Mouse (Mus musculus): ENCODE data around the gene Obp2a.
"Not testable (repeated sequence)": the region's sequence is repeated elsewhere in the genome, so short reads cannot be mapped to it uniquely, and the experiment has no call there.

Obp2a gene

DNA sequence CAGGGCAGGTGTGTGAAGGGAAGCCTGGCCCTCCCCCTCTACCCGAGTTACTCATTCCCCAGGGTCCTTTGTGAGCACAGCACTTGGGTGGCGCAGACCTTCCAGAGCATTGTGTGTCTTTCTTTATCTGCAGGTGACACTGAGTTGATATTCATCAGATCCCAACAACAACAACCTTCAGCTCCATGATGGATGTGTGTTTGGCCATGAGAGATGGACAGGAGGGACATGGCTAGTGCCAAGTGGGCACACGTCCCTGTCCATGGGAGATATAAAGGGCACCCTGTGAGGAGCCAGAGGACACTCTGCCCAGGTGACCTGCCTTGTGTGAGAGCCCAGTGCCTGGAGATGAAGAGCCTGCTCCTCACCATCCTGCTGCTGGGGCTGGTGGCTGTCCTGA, at the start of gene Obp2a:
Gene Obp2a, plus strand, starts transcription at position 301 of the 400 bp plus-strand sequence.
- in situ Hi-C loops (cut with MboI, MseI): not testable (repeated sequence)

DNA sequence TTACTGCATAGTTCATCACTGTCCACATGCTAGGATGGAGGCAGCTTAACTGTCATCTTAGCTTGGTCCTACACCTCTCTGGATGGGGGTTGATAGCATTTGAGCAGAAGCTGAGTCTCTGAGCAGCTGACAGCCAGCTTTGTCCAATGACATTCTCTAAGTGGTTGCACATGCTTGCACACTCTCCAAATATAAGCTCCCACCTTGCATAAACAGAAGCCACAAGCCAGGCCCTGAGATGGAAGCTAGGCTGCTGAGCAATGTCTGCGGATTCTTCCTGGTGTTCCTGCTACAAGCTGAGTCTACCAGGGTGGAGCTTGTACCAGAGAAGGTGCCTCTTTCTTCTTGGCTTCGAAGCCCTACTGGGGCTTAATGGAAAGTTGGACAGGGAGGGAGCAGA, 46.9 kb upstream of the Obp2a start, which contains the start of gene Lcn8:
Gene Lcn8, plus strand, starts transcription at position 219 of the 400 bp plus-strand sequence.
- in situ Hi-C loops (cut with MboI, MseI): no loop called here

DNA sequence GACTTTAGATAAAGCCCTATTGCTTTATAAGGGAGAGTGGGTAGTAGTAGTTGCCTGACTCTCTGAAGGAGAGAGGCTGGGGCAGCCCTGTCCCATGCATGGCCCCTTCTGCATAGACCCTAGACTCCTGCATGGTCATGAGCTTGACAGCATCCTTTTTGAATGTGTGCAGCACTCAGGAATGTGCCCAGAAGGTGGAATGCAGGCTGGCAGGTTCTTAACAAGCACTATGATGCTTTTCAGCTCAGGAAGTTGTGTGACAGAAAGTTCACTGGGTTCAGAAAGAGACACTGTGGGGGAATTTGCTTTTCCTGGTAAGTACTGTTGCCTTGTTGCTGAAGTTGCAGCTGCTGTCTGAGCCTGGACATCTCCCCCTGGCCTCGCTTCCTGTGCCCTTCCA, 45.3 kb upstream of the Obp2a start:
- in situ Hi-C loops (cut with MboI, MseI): no loop called here

DNA sequence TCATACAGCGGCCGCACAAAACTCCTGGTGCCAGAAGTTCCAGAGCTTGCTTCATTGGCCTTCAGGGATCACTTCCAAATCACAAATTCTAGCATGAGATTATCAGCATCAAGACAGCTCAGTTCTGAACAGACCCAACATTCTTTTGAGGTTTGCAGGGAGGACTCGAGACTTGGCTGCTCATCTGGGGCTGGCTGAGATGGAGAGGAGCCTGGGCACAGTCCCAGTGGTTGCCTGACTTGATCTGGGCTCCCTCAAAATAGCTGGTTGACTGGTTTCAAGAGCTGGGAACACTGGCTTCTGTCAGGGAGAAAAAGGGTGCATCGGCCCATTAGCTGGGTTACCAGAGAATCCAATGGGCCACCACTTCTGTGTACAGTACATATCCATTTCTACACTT, 43.2 kb upstream of the Obp2a start:
- in situ Hi-C loops (cut with MboI, MseI): no loop called here

DNA sequence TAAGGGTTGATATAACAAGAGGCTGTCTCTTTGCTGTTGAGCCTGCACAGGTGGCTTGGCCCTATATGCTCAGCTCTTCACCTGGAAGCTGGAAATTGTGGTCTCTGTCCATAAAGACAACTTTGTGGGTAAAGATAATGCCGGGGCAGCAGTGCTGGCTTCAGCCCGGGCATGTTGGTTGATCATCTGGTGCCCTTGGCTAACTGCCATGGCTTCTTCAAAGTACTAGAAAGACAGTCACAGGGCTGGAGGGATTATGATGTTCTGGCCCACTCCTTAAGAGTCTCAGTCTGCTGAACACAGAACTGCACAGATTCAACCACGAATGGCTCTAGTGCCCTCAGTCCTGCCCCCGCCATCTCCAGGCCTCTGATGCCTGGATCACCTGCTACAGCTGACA, 42.6 kb upstream of the Obp2a start:
- in situ Hi-C loops (cut with MboI, MseI): no loop called here

DNA sequence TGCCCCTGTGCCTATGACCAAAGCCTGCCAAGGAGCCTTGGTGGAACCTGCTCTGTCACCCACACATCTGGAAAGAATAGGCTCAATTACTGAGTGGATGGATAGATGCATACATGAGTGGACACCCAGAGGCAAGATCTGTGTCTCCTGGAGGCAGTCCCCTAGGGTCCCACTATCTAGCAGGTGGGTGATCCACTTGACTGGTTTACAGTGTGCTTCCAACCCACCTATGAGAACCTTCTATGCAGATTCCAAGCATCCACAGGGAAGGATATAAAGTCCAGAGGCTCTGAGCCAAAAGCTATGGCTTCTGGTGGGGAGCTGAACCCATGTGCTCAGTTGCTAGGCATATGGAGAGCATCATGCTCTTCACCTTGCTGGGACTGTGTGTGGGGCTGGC, 42.2 kb upstream of the Obp2a start, which contains the start of gene Lcn5:
Gene Lcn5, plus strand, starts transcription at position 301 of the 400 bp plus-strand sequence.
- in situ Hi-C loops (cut with MboI, MseI): no loop called here

DNA sequence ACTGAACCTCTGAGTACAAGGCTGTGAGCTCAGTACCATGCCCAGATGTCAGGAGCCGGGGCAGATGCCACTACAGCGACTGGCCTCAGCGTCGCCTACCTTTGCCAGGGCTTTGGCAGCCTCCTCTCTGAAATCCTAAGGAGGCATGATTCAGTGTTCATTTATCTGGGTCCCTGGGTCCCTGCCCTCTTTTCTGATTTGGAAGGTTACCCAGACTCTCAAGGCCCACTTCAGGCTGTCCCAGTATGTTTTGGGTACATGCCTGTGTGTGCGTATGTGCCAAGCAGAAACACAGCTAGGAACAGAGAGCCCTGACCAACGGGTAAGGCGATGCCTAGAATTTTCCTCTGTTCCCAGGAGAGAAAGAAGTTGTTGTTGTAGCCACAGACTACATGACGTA, 39.6 kb upstream of the Obp2a start:
- in situ Hi-C loops (cut with MboI, MseI): no loop called here

DNA sequence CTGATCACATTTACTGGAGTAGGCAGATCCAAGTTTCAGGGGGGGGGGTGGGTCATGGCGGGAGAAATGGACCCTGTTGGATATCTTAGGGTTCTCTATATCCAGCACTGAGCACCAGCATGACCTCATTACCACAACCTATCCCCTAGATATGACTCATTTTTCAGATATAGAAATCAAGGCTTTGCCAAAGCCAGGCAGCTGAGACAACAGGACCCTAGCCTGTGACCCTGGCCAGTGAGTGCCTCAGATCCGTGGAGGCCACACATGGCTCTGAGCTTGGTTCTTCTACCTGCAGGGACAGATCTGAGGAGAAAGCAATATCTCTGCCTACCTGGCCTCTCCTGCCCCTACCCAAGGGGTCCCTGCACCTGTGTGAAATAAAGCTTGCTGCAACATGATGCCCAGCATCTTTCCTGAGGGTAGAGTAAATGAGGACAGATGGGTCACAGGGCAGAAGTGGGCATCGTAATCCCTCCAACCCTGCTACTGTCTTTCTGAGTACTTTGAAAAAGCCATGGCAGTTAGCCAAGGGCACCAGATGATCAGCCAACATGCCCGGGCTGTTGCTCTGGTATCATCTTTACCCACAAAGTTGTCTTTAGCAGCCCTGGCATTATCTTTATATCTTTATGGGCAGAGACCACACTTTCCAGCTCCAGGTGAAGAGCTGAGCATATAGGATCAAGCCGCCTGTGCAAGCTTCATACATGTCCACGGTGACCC, 38.4 kb upstream of the Obp2a start:
- in situ Hi-C loops (cut with MboI, MseI): no loop called here

DNA sequence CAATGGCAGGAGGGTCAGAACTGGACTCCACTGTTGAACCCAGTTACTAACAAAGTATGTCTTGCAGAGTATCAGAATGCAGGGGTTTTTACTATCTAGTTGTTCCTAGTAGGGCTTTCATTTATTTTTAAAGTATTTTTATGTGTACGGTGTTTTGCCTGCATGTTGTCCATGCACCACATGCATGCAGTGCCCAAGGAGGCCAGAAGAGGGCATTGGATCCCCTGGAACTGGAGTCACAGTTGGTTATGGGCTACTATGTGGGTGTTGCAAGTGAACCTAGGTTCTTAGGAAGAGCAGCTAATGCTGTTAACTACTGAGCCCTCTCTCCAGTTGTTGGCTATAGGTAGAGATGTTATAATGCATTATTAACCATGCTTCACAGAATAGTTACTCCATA, 36.3 kb upstream of the Obp2a start:
- in situ Hi-C loops (cut with MboI, MseI): no loop called here

DNA sequence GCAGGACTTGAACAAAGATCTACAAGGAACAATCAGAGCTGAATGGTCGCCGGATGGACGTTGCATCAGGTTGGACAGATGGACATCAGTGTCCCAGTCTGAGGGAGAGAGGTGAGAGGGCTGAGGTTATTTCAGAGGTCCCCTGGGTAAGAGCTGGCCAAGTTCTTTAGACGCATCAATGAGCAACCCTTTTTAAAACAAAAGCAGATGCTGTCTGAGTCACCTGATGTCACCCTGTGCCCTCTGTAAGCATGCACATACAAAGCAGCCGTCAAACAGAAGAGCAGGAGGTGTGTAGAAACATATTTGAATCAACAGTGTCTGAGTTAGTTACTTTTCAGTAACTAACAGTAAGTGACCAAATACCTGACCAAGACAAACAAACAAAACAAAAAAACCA, 35.7 kb upstream of the Obp2a start:
- in situ Hi-C loops (cut with MboI, MseI): no loop called here

DNA sequence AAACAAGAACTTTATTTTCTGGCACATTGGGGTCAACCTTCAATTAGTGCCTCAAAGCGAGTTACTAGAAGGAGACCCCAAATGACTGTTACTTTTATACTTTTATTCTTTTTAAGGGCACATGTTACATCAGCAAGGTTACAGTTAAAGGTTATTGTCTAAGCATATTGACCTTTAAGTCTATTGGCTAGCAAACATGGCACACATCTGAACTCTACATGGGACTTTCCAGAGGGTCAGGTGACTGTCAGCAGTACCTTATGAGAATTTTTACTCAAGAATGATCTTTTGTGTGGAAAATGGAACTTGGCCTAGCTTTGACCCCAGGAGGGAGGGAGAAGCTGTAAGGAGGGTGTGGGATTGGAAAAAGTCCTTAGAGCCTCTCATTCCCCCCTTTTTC, 33.3 kb upstream of the Obp2a start:
- in situ Hi-C loops (cut with MboI, MseI): no loop called here

DNA sequence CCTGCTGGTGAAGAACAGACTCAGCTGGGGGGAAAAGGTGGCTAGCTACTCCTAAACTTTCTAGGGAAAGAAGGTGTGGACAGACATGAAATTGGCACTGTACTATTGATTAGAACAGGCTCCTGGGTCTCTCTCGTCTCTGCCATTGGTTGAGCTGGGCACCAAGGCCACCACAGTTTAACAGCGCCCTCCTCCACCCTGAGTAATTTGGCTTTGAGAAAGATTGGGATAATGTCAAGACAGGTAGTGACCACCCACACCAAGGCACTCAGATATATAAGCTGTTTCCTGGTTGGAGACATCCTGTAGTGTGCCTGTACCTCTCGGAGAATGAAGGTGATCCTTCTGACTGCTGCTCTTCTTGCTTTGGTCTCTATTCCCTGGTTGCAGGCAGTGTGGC, 23.4 kb upstream of the Obp2a start, which contains the start of gene Lcn6:
Gene Lcn6, plus strand, starts transcription at position 301 of the 400 bp plus-strand sequence.
- in situ Hi-C loops (cut with MboI, MseI): no loop called here

DNA sequence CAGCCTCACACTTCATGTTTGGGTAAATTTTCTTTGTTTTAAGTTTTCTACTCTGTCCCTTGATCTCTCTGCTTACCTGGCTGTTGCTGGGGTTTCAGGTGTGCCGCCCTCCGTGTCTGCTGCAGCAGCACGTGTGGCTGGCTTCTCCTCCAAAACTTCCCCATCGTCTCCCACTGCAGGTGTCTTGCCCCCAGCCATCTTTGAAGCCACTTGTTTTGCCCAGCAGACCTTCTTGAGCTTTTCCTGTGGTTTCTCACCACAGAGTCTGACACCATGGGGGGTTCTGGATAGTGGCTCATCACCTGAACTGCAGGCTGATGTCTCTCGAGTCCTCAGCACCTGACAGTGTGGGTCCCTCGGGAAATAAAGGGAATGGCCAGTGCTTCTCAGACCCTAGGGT, 20.3 kb upstream of the Obp2a start:
- in situ Hi-C loops (cut with MboI, MseI): no loop called here

DNA sequence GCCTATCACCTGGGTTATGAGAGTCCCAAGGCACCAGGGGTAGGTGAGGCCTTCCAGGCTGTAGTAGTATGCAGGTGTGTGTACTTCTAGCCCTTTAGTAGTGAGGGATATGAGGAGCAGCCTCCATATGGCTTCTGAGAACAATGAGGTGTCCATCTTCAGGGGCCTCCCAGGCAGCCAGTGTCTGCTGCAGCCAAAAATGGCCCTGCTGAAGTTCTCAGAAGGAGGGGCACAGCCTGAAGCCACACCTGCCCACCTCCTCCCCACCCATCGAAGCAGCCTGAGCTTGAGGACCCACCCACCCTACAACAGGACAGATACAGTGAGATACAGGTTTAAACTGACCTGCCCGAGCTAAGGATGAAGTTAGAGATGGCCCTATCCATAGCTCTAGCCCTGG, 17.4 kb upstream of the Obp2a start, which contains the start of gene Lcn10:
Gene Lcn10, plus strand, starts transcription at position 301 of the 400 bp plus-strand sequence.
- in situ Hi-C loops (cut with MboI, MseI): no loop called here

DNA sequence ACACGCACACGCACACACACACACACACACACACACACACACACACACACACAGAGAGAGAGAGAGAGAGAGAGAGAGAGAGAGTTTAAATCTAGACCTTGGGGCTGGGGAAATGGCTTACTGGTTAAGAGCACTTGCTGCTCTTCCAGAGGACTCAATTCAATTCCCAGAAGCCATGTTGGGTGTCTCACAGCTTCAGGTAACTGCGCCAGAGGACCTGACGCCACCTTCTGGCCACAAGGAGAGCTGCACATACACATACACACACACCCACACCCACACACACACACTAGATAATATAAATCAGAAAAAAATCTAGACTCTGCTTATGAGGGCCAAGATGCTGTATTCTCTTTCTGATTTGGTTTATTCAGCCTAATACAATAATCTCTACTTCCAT, 12.9 kb upstream of the Obp2a start:
- in situ Hi-C loops (cut with MboI, MseI): no loop called here

DNA sequence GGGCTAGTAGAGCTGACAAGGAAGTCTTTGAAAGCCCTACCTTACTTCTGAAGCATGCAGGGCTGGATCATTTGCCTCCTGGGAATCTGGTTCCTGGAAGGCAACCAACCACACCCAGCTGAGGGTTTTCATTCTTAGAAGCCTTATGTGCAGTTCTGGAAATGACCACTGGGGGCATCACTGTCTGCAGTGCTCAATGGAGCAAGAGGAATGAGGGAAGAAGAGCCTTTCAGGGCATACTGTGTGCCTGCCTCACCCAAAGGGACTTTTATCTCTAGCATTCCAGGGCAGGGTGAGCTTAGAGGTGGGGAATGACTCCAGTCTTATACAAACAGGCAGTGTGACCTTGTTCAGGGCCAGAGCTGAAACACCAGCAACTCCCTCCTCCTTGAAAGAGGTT, 5.2 kb upstream of the Obp2a start:
- in situ Hi-C loops (cut with MboI, MseI): no loop called here

DNA sequence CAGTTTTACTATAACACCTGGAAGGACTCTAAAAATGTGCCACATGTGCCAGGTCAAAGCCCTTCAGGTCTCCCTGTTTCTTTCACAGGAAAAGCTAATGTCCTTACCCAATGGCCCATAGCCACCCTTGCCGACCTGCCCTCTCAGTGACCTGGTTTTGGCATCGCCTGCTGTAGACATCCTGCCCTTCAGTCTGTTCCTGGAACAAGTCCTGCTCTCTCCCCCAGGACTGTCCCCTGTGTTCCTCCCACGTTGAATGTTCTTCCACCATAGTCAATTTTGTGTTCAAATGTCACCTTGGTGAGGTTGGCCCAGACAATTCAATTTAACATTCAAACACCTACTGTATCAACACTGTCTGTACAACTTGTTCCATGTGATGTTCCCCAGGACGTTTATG, 2.9 kb upstream of the Obp2a start:
- in situ Hi-C loops (cut with MboI, MseI): no loop called here

DNA sequence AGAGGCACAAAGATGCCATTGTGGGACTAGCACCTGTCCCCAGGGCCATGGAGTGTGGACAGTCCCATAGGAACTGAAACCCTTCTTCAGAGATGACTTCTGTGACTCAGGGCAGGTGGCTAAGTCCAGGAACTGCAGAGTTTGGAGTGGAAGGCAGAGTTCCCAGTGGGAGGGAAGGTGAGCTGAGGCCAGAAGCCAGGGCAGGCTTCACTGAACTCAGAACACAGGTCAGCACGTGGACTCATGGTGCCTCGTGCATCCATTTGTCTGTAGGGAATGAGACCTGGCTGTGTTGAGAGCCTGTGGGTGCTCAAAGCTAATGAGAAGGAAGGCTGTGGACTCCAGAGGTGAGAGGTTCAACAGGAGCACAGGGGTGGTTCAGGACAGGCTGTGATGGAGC, 1.1 kb upstream of the Obp2a start:
- in situ Hi-C loops (cut with MboI, MseI): no loop called here

DNA sequence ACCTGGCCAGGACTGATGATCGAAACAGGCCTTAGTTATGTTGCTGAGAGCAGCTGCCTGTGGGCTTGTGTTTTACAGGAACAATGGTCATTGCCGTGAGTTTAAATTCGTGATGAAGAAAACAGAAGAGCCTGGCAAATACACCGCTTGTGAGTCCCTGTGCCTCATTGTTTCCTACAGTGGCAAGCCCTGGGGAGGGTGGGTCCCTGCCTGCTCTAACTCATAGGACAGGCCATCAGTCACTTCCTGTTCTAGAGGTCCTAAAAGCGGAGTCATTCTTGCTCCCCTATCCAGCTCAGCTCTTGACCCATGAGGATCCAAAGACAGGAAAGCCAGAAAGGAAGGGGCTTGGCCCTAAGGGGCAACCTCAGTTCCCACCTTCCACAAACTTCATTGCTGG, 1.2 kb downstream of the Obp2a start:
- in situ Hi-C loops (cut with MboI, MseI): no loop called here

DNA sequence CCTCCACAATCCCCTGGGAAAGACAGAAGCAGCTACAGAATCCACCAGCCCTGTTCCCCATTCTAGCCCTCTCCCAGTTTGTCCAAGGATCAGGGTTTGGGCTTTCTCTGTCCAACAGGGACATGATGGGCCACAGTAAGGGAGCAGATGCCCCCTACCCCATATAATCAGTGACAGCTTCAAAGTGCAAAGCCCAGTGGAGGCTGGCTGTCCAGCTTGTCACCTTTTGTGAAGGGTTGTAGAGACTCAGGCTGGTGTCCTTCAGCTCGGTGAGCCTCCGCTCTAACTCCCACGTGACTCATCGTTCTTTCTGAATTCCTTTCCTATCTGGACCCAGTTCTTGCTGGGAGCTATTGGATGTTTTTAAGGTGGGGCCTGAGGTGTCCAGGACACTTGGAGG, 3.9 kb downstream of the Obp2a start:
- in situ Hi-C loops (cut with MboI, MseI): no loop called here

DNA sequence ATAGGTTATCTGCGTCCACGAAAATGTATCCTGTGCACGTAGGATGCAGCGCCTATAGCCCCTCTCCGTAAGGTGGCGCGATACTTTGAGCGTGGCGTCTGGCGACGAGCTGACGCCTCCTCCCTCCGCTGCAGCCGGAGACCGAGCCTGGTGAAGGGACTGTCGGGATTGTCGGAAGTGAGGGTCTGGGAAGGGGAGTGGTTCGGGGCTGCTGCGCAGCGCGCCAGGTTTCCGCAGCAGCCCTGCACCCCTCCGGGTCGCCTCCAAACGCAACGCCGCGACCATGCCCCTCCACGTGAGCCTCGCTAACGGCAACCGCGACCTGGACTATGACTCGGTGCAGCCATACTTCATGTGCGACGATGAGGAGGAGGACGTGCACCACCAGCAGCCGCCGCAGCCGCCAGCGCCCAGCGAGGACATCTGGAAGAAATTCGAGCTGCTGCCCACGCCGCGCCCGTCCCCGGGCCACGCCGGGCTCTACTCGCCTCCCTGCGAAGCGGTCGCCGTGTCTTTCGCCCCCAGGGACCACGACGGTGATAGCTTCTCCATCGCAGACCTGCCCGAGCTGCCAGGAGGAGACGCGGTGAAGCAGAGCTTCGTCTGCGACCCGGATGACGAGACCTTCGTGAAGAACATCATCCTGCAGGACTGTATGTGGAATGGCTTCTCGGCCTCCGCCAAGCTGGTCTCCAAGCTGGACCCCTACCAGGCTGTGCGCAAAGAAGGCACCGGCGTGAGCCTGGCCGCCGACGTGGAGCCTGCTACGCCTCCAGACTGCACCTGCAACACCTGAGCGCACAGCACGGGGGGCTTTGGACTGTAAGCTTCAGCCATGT, 7.0 kb downstream of the Obp2a start, which contains the start of gene Bmyc:
Gene Bmyc, plus strand, starts transcription at position 97 of the 839 bp plus-strand sequence.
- in situ Hi-C loops (cut with MboI, MseI): no loop called here

DNA sequence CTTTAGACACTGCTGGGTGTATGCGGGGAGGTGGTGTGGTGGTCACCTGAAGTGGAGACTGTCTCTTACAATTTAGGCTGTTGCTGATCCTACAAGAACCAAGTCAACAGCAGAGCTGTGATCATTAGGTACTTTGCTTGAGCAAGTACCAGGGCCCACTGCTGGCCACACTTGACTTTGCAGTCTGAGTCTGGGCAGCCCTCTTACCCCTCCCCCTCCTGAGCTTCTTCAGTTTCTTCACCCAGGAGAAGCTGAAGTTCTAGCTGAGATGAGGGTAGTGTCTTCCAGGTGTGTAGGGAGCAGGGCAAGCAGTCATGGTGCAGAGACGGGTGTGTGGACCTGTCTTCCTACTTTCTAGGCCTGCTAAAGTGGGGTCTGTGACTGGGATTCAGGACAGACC, 8.3 kb downstream of the Obp2a start:
- in situ Hi-C loops (cut with MboI, MseI): no loop called here

DNA sequence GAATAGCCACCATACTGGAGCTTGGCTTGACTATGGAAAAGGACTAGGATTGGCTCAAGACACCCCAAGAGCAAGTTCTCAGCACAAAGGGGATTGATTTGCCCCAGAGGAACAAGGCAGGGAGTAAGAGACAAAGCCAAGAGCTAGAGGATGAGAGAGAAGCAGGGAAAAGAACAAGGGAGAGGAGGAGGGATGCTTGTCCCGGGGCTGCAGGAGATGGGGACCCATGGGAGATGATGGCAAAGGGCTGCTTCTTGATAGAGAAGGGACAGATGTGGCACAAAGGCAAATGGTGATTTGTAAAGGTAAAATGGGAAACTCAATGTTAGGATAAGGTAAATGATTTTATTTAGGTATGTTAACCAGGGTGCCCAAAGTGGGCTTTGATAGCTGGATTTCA, 9.2 kb downstream of the Obp2a start:
- in situ Hi-C loops (cut with MboI, MseI): not testable (repeated sequence)

Measured in T-helper 2 cell (primary cell).